Mouse (Mus musculus) ES-Bruce4 (cell line): ENCODE results near the gene Plch1.

Experiments used
- CTCF ChIP-seq: IDR thresholded peaks from one replicate; pipeline ENCODE4 v1.8.1; 2011; ENCODE audit warnings: low read depth, low read length
- EP300 ChIP-seq: IDR thresholded peaks from 2 replicates; pipeline ENCODE4 v1.6.1; 2011; ENCODE audit warnings: low read depth, low read length; ENCODE audit not compliant: insufficient read depth
- POLR2A ChIP-seq: IDR thresholded peaks from one replicate; pipeline ENCODE4 v1.8.1; 2011; ENCODE audit warnings: low read length; ENCODE audit not compliant: insufficient read depth

DNA sequence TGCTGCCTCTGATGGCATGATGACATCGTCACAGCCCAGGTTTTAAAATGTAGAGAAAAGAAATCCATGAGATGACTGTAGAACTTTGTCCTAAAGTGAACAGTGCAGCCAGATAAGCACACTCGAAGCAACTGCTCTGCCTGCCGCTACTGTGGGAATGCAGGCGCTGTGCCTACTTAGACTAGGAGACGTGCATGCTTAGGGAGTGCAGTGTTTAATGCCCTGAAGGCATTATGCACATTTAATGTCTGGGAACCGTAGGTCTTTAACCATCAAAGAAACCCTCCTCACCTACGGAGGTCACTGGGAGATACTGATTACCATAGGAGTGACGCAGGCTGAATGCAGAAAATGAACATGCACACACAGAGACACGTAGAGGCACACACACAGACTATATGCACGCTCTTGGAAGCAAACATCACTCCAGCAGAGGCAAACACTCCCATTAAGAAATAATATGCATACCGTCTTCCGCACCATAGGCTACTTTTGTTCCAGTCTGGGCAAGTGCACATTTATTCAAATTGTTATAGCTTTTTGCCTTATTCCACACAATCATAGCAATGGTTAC, 48.1 kb downstream of the Plch1 start:
- no peak for TF ChIP-seq POLR2A
- no peak for TF ChIP-seq CTCF
- no peak for TF ChIP-seq EP300
